Mouse (Mus musculus) intestine, embryonic 14.5 days (tissue): ENCODE results near the gene N4bp2l1. TPM values are rescaled to one million over a fixed set of nuclear protein-coding genes. Genes with fewer than 3 reads are reported as not detected.
A peak's percentile ranks its signal among the peaks of the same experiment; 100 is the strongest.
"Not testable (repeated sequence)": the region's sequence is repeated elsewhere in the genome, so short reads cannot be mapped to it uniquely, and the experiment has no call there.

Source experiments
- ATAC-seq: fragments of 200-750 bp; cut with Nextera tagmentation; replicated peaks from 2 replicates; pipeline ENCODE4 v1.8.0; 2017; ENCODE audit warnings: low read depth, moderate number of reproducible peaks, moderate TSS enrichment, moderate library complexity; ENCODE audit not compliant: low FRiP score, low TSS enrichment
- DNase-seq: peaks from one replicate; pipeline ENCODE4 v3.0.0-alpha.2; 2018; ENCODE audit warnings: low spot score
- H3K27ac ChIP-seq: fragments of 300-500 bp; sonication (generic); 2 replicates; pipeline ENCODE4 v1.5.1; 2014; ENCODE audit warnings: low read depth, mild to moderate bottlenecking, control low read depth
- H3K27me3 ChIP-seq: fragments of 300-500 bp; sonication (generic); replicated peaks from 2 replicates; pipeline ENCODE4 v1.6.1; 2014; ENCODE audit warnings: low read length, control low read depth; ENCODE audit not compliant: control insufficient read depth, insufficient read depth
- H3K36me3 ChIP-seq: fragments of 300-500 bp; sonication (generic); 2 replicates; pipeline ENCODE4 v1.6.1; 2014; ENCODE audit warnings: low read length, control low read depth; ENCODE audit not compliant: control insufficient read depth, insufficient read depth
- H3K4me1 ChIP-seq: fragments of 300-500 bp; sonication (generic); replicated peaks from 2 replicates; pipeline ENCODE4 v1.6.1; 2014; ENCODE audit warnings: low read length, control low read depth, mixed read lengths; ENCODE audit not compliant: control insufficient read depth, insufficient read depth
- H3K4me2 ChIP-seq: fragments of 300-500 bp; sonication (generic); 2 replicates; pipeline ENCODE4 v1.6.1; 2014; ENCODE audit warnings: low read length
- H3K4me3 ChIP-seq: fragments of 300-500 bp; sonication (generic); 2 replicates; pipeline ENCODE4 v1.5.1; 2014; ENCODE audit warnings: low read depth, low read length, control low read depth, mixed read lengths
- H3K9ac ChIP-seq: fragments of 300-500 bp; sonication (generic); 2 replicates; pipeline ENCODE4 v1.6.1; 2014; ENCODE audit warnings: mild to moderate bottlenecking, low read length
- H3K9me3 ChIP-seq: fragments of 300-500 bp; sonication (generic); 2 replicates; pipeline ENCODE4 v1.6.1; 2016; ENCODE audit warnings: low read length, control low read depth; ENCODE audit not compliant: control insufficient read depth
- WGBS: fragments of 180-500 bp; shearing (Covaris S2); extraction: QIAGEN DNeasy Blood & Tissue Kit; methylation state at CpG from one replicate; pipeline ENCODE4 v1.1.7; 2014; 5-methylcytosine and 5-hydroxymethylcytosine counted together
- polyA plus RNA-seq: library from polyadenylated mRNA; unstranded; fragments of >200 nt; fragmentation: Nextera tagmentation; extraction: Ambion mirVana; gene quantifications from 2 replicates; pipeline ENCODE4 v1.2.1, GENCODE M21; 2014

N4bp2l1 gene
- 4.9 and 5.5 TPM in 2 replicates for polyA plus RNA-seq

GRCm38 (mm10) chr5:150597088-150597487, at the start of gene N4bp2l1:
TSS of gene N4bp2l1 (minus strand) at chr5:150597188.
- H3K4me3 ChIP-seq, result no peak within 1 kb of the TSS
- no peak for DNase-seq
- WGBS, result 83% methylated on average over 7 of the region's 7 CpGs
- no peaks in the 10 kb centered on the region for H3K36me3 ChIP-seq
- no peak within 1 kb of the TSS for H3K27ac ChIP-seq
- H3K4me2 ChIP-seq, result no peak within 1 kb of the TSS
- H3K9me3 ChIP-seq, result no peaks in the 10 kb centered on the region
- no peak for ATAC-seq
- H3K9ac ChIP-seq, result no peak within 1 kb of the TSS
- H3K27me3 ChIP-seq, result peaks cover 19% of the 10 kb centered on the region; the same call in 1 of the 2 replicates
- peaks cover 10% of the 10 kb centered on the region; the same call in 1 of the 2 replicates for H3K4me1 ChIP-seq

GRCm38 (mm10) chr5:150644926-150645325, 47.9 kb upstream of the N4bp2l1 start:
- ATAC-seq (no peak), DNase-seq (no peak)
- no peak overlapping the region for H3K4me2 ChIP-seq
- no peak overlapping the region for H3K27ac ChIP-seq
- H3K4me1 ChIP-seq, result no peaks in the 10 kb centered on the region
- H3K27me3 ChIP-seq, result no peaks in the 10 kb centered on the region
- WGBS, result 93% methylated on average over 4 of the region's 4 CpGs
- H3K4me3 ChIP-seq, result no peak overlapping the region
- H3K9ac ChIP-seq, result no peak overlapping the region
- H3K9me3 ChIP-seq, result no peaks in the 10 kb centered on the region
- H3K36me3 ChIP-seq, result peaks cover 82% of the 10 kb centered on the region

- H3K27ac ChIP-seq, H3K9ac ChIP-seq, H3K4me3 ChIP-seq, ATAC-seq, H3K27me3 ChIP-seq, H3K9me3 ChIP-seq, DNase-seq, H3K4me2 ChIP-seq, H3K4me1 ChIP-seq: not testable (repeated sequence)
- H3K36me3 ChIP-seq, result peaks cover 71% of the 10 kb centered on the region
- 94% methylated on average over 4 of the region's 4 CpGs for WGBS
These were observed 46.4 kb upstream of the N4bp2l1 start for GRCm38 (mm10) chr5:150643390-150643789.

- H3K9me3 ChIP-seq, result no peaks in the 10 kb centered on the region
These were observed 44.5 kb upstream of the N4bp2l1 start for GRCm38 (mm10) chr5:150641440-150641839.

GRCm38 (mm10) chr5:150629692-150630091, 32.7 kb upstream of the N4bp2l1 start:
- DNase-seq, result peak; percentile 9
- H3K36me3 ChIP-seq, result no peaks in the 10 kb centered on the region; the same call in 1 of the 2 replicates
- WGBS, result 90% methylated on average over 2 of the region's 2 CpGs
- no peaks in the 10 kb centered on the region for H3K4me1 ChIP-seq
- H3K27ac ChIP-seq, result no peak overlapping the region
- no peaks in the 10 kb centered on the region for H3K27me3 ChIP-seq
- no peak overlapping the region for H3K4me3 ChIP-seq
- ATAC-seq, result no peak
- H3K9ac ChIP-seq, result no peak overlapping the region
- H3K4me2 ChIP-seq, result no peak overlapping the region
- no peaks in the 10 kb centered on the region for H3K9me3 ChIP-seq

More at GRCm38 (mm10) chr5:150641440-150641839, 44.5 kb upstream of the N4bp2l1 start:
- no peak overlapping the region for H3K9ac ChIP-seq
- no peaks in the 10 kb centered on the region for H3K4me1 ChIP-seq
- H3K27ac ChIP-seq, result no peak overlapping the region
- DNase-seq, result no peak
- H3K27me3 ChIP-seq, result no peaks in the 10 kb centered on the region
- WGBS, result 93% methylated on average over 3 of the region's 3 CpGs
- H3K4me2 ChIP-seq, result no peak overlapping the region
- no peak for ATAC-seq
- H3K4me3 ChIP-seq, result no peak overlapping the region
- peaks cover 70% of the 10 kb centered on the region for H3K36me3 ChIP-seq

GRCm38 (mm10) chr5:150629272-150629671, 32.3 kb upstream of the N4bp2l1 start:
- Histone ChIP-seq H3K4me1 (no peaks in the 10 kb centered on the region), H3K27me3 (no peaks in the 10 kb centered on the region), H3K4me2 (no peak overlapping the region), H3K4me3 (no peak overlapping the region), H3K9ac (no peak overlapping the region), H3K9me3 (no peaks in the 10 kb centered on the region), H3K27ac (no peak overlapping the region), H3K36me3 (no peaks in the 10 kb centered on the region; the same call in 1 of the 2 replicates)
- 92% methylated on average over 1 of the region's 1 CpGs for WGBS
- no peak for ATAC-seq
- DNase-seq, result peak; percentile 36

- Histone ChIP-seq H3K9ac (no peak overlapping the region), H3K36me3 (no peaks in the 10 kb centered on the region; the same call in 1 of the 2 replicates), H3K4me2 (no peak overlapping the region), H3K27me3 (no peaks in the 10 kb centered on the region), H3K27ac (no peak overlapping the region), H3K9me3 (no peaks in the 10 kb centered on the region), H3K4me3 (no peak overlapping the region), H3K4me1 (no peaks in the 10 kb centered on the region)
- ATAC-seq (no peak), DNase-seq (no peak)
- 69% methylated on average over 7 of the region's 7 CpGs for WGBS
These were observed 28.5 kb upstream of the N4bp2l1 start for GRCm38 (mm10) chr5:150625528-150625927.

GRCm38 (mm10) chr5:150622792-150623191, 25.8 kb upstream of the N4bp2l1 start:
- Histone ChIP-seq H3K4me2 (no peak overlapping the region), H3K27me3 (no peaks in the 10 kb centered on the region), H3K9me3 (no peaks in the 10 kb centered on the region), H3K4me3 (no peak overlapping the region), H3K4me1 (no peaks in the 10 kb centered on the region), H3K9ac (no peak overlapping the region), H3K27ac (peak overlapping the region; percentile 55; the same call in 1 of the 2 replicates), H3K36me3 (no peaks in the 10 kb centered on the region)
- DNase-seq (no peak), ATAC-seq (no peak)
- 23% methylated on average over 1 of the region's 1 CpGs for WGBS

- ATAC-seq (no peak), DNase-seq (no peak)
- Histone ChIP-seq H3K36me3 (no peaks in the 10 kb centered on the region), H3K9me3 (no peaks in the 10 kb centered on the region), H3K4me1 (no peaks in the 10 kb centered on the region), H3K27me3 (no peaks in the 10 kb centered on the region), H3K4me3 (no peak overlapping the region), H3K27ac (no peak overlapping the region), H3K4me2 (no peak overlapping the region), H3K9ac (no peak overlapping the region)
- 94% methylated on average over 3 of the region's 3 CpGs for WGBS
These were observed 24.6 kb upstream of the N4bp2l1 start for GRCm38 (mm10) chr5:150621592-150621991.
